Mouse (Mus musculus): ENCODE measurements around the gene Gm28308.

GRCm38 (mm10) chr6:52178918-52179665 is 34.0 kb downstream of the Gm28308 start:
- TF ChIP-seq CTCF (IDR thresholded peaks at IDR 0.05; ENCODE audit: borderline replicate concordance, extremely low read depth, insufficient read depth, insufficient read length) (no peak), POLR2A (IDR thresholded peaks at IDR 0.05; ENCODE audit: borderline replicate concordance, extremely low read depth, insufficient read depth, insufficient read length, poor library complexity, severe bottlenecking) (no peak)
